Mouse (Mus musculus) lung, postnatal 10 days (tissue): Measurements from ENCODE around the gene Nckap1l.

Experiments used
- DNase-seq: peaks from one replicate; pipeline ENCODE4 v3.0.0; 2021

Gene Nckap1l

GRCm38 (mm10) chr15:103540646-103541045 is 87.1 kb downstream of the Nckap1l start:
- DNase-seq, result no peak

- no peak for DNase-seq
Observed at GRCm38 (mm10) chr15:103542526-103542925, 88.9 kb downstream of the Nckap1l start.

DNA sequence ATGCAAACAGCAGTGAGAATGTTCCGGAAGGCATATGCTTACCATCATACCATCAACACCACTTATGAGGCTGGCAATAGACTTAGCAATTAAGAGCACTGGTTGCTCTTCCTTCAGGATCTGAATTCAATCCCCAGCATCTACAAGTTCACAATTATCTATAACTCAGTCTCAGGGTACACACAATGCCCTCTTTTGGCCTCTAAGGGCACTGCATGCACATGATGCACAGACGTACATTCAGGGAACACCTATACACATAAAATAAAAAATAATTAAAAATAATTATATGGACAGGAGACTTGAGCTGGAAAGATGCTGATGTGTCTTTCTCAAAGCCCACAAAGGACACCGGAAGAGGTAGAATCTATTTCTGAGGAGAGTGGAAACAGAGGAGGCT is 94.4 kb downstream of the Nckap1l start:
- DNase-seq, result no peak
